Mouse (Mus musculus): Measurements from ENCODE around the gene March1. TPM values are rescaled to one million over a fixed set of nuclear protein-coding genes. Genes with fewer than 3 reads are reported as not detected.

March1 gene
- total and polyA plus RNA-seq, 3 experiments = 0.04 TPM; not detected in 2

- no peaks in the 10 kb centered on the region for H3K9me3 ChIP-seq (replicated peaks; ENCODE audit: insufficient read depth, low read length)
- H3K27ac ChIP-seq (ENCODE audit: control insufficient read depth, low read depth, low read length) = no peak overlapping the region
- H3K36me3 ChIP-seq (ENCODE audit: control insufficient read depth in 1 of 2, insufficient read depth in 2 of 2, low read length in 2 of 2) = no peaks in the 10 kb centered on the region
- H3K27me3 ChIP-seq (ENCODE audit: control insufficient read depth in 1 of 2, insufficient read depth in 2 of 2, low read length in 2 of 2) = no peaks in the 10 kb centered on the region
- no peaks in the 10 kb centered on the region for H3K4me1 ChIP-seq (ENCODE audit: control insufficient read depth in 1 of 2, insufficient read depth in 2 of 2, low read length in 2 of 2)
- TF ChIP-seq MYC (IDR thresholded peaks at IDR 0.05; ENCODE audit: low read depth, low read length) (no peak), ZMIZ1 (IDR thresholded peaks at IDR 0.05; ENCODE audit: low read depth, low read length) (no peak), MEF2A (IDR thresholded peaks at IDR 0.05; ENCODE audit: extremely low read depth, insufficient replicate concordance, low read depth, low read length, poor library complexity, severe bottlenecking) (no peak), MYB (IDR thresholded peaks at IDR 0.05; ENCODE audit: low read depth, low read length) (no peak), CHD1 (IDR thresholded peaks at IDR 0.05; ENCODE audit: low read depth, low read length) (no peak), JUND (IDR thresholded peaks at IDR 0.05; ENCODE audit: low read depth, low read length) (no peak), ZNF384 (IDR thresholded peaks at IDR 0.05; ENCODE audit: low read depth, low read length) (no peak), TCF12 (IDR thresholded peaks at IDR 0.05; ENCODE audit: low read depth, low read length) (no peak), TBP (IDR thresholded peaks at IDR 0.05; ENCODE audit: low read depth, low read length) (no peak), NELFE (IDR thresholded peaks at IDR 0.05; ENCODE audit: low read depth, low read length) (no peak), TAL1 (IDR thresholded peaks at IDR 0.05; ENCODE audit: low read length) (no peak), SIN3A (IDR thresholded peaks at IDR 0.05; ENCODE audit: low read length) (no peak), POLR2A (IDR thresholded peaks at IDR 0.05; ENCODE audit: control insufficient read depth in 1 of 2, insufficient read depth in 1 of 2, low read depth in 1 of 2, low read length in 2 of 2, poor library complexity in 1 of 2) (no peak)
- DNase-seq (ENCODE audit: low read depth, low spot score) = no peak
- no peak overlapping the region for H3K9ac ChIP-seq (ENCODE audit: control insufficient read depth, low read depth, low read length, poor library complexity, severe bottlenecking)
- H3K79me2 ChIP-seq (ENCODE audit: control insufficient read depth, insufficient read depth, low read length, poor library complexity) = no peaks in the 10 kb centered on the region
- H3K4me3 ChIP-seq (ENCODE audit: control insufficient read depth in 1 of 2, insufficient read depth in 1 of 2, low read depth in 2 of 2, low read length in 2 of 2) = no peak overlapping the region
Observed at GRCm38 (mm10) chr8:65957492-65957891, 339.8 kb downstream of the March1 start.

GRCm38 (mm10) chr8:65966502-65967222 lies 349.0 kb downstream of the March1 start:
- no peak overlapping the region for H3K9ac ChIP-seq (ENCODE audit: control insufficient read depth, low read depth, low read length, poor library complexity, severe bottlenecking)
- H3K27me3 ChIP-seq (ENCODE audit: control insufficient read depth in 1 of 2, insufficient read depth in 2 of 2, low read length in 2 of 2) = no peaks in the 10 kb centered on the region
- no peaks in the 10 kb centered on the region for H3K36me3 ChIP-seq (ENCODE audit: control insufficient read depth in 1 of 2, insufficient read depth in 2 of 2, low read length in 2 of 2)
- H3K27ac ChIP-seq (ENCODE audit: control insufficient read depth, low read depth, low read length) = no peak overlapping the region
- no peaks in the 10 kb centered on the region for H3K9me3 ChIP-seq (replicated peaks; ENCODE audit: insufficient read depth, low read length)
- H3K79me2 ChIP-seq (ENCODE audit: control insufficient read depth, insufficient read depth, low read length, poor library complexity) = no peaks in the 10 kb centered on the region
- TF ChIP-seq NELFE (IDR thresholded peaks at IDR 0.05; ENCODE audit: low read depth, low read length) = no peak
- TF ChIP-seq E2F4 (IDR thresholded peaks at IDR 0.05; ENCODE audit: borderline replicate concordance, low read depth, low read length) = no peak
- no peak for TF ChIP-seq CHD1 (IDR thresholded peaks at IDR 0.05; ENCODE audit: low read depth, low read length)
- TF ChIP-seq POLR2AphosphoS2 (IDR thresholded peaks at IDR 0.05; ENCODE audit: low read length) = no peak
- no peak for TF ChIP-seq POLR2A (IDR thresholded peaks at IDR 0.05; ENCODE audit: control insufficient read depth in 1 of 2, insufficient read depth in 1 of 2, low read depth in 1 of 2, low read length in 2 of 2, poor library complexity in 1 of 2)
- no peaks in the 10 kb centered on the region for H3K4me1 ChIP-seq (ENCODE audit: control insufficient read depth in 1 of 2, insufficient read depth in 2 of 2, low read length in 2 of 2)
- DNase-seq (ENCODE audit: low read depth, low spot score) = no peak
- no peak overlapping the region for H3K4me3 ChIP-seq (ENCODE audit: control insufficient read depth in 1 of 2, insufficient read depth in 1 of 2, low read depth in 2 of 2, low read length in 2 of 2)

All from MEL (cell line).